Mouse (Mus musculus) G1E (cell line): ENCODE measurements around the gene Hoxd9. TPM values are rescaled to one million over a fixed set of nuclear protein-coding genes. Genes with fewer than 3 reads are reported as not detected.
A peak's percentile ranks its signal among the peaks of the same experiment; 100 is the strongest.

Experiments
- ATAC-seq: 2 replicates; pipeline ENCODE4 v1.8.0; 2016; ENCODE audit warnings: mild to moderate bottlenecking; ENCODE audit not compliant: insufficient number of reproducible peaks, poor library complexity, low FRiP score, severe bottlenecking; ENCODE audit errors: extremely low read depth
- DNase-seq: peaks from one replicate; pipeline ENCODE4 v3.0.0; 2012; ENCODE audit warnings: low spot score
- H3K27me3 ChIP-seq: 2 replicates; pipeline ENCODE4 v1.6.1; 2012; ENCODE audit warnings: mild to moderate bottlenecking, low read length, inconsistent platforms; ENCODE audit not compliant: insufficient read depth
- H3K36me3 ChIP-seq: replicated peaks from 2 replicates; pipeline ENCODE3; 2012; ENCODE audit warnings: mild to moderate bottlenecking, inconsistent platforms
- H3K4me1 ChIP-seq: 2 replicates; pipeline ENCODE4 v1.6.1; 2012; ENCODE audit warnings: low read depth, low read length, inconsistent platforms, mixed read lengths; ENCODE audit not compliant: insufficient read depth
- H3K4me3 ChIP-seq: 2 replicates; pipeline ENCODE4 v1.5.1; 2012; ENCODE audit warnings: low read depth, mild to moderate bottlenecking, inconsistent platforms, low read length, moderate library complexity, mixed read lengths
- H3K9me3 ChIP-seq: replicated peaks from 2 replicates; pipeline ENCODE4 v1.6.1; 2012; ENCODE audit warnings: inconsistent platforms
- CTCF ChIP-seq: IDR thresholded peaks from 2 replicates; pipeline ENCODE4 v1.5.1; 2012; ENCODE audit warnings: low read depth, low read length, inconsistent platforms, mixed read lengths
- GATA1 ChIP-seq: IDR thresholded peaks from 2 replicates; pipeline ENCODE4 v1.6.1; 2012; ENCODE audit warnings: borderline replicate concordance, low read length, inconsistent platforms, mixed read lengths
- GATA2 ChIP-seq: IDR thresholded peaks from 2 replicates; pipeline ENCODE4 v1.6.1; 2012; ENCODE audit warnings: low read depth, low read length, inconsistent platforms, borderline replicate concordance
- POLR2AphosphoS5 ChIP-seq: IDR thresholded peaks from 2 replicates; pipeline ENCODE4 v1.6.1; 2012; ENCODE audit warnings: low read depth, low read length, inconsistent platforms; ENCODE audit not compliant: insufficient replicate concordance
- TAL1 ChIP-seq: conservative IDR thresholded peaks from 2 replicates; pipeline ENCODE4 v1.6.1; 2012; ENCODE audit warnings: low read depth, low read length, inconsistent platforms, mixed read lengths
- polyA plus RNA-seq: library from polyadenylated mRNA; stranded (reverse); fragments of >175 nt; gene quantifications from 2 replicates; pipeline ENCODE4 v1.2.3, GENCODE M21; 2012
- total RNA-seq, 2 experiments: library from RNA; stranded (forward) in 1 of 2; stranded (reverse) in 1 of 2; fragments of 200-1000 nt in 1 of 2; fragments of >200 nt in 1 of 2; fragmentation: Nextera tagmentation in 1 of 2; gene quantifications; 2 replicates each; pipeline ENCODE4 v1.2.3; 2014 to 2017

Hoxd9 gene
- total and polyA plus RNA-seq, 3 experiments: not detected

DNA sequence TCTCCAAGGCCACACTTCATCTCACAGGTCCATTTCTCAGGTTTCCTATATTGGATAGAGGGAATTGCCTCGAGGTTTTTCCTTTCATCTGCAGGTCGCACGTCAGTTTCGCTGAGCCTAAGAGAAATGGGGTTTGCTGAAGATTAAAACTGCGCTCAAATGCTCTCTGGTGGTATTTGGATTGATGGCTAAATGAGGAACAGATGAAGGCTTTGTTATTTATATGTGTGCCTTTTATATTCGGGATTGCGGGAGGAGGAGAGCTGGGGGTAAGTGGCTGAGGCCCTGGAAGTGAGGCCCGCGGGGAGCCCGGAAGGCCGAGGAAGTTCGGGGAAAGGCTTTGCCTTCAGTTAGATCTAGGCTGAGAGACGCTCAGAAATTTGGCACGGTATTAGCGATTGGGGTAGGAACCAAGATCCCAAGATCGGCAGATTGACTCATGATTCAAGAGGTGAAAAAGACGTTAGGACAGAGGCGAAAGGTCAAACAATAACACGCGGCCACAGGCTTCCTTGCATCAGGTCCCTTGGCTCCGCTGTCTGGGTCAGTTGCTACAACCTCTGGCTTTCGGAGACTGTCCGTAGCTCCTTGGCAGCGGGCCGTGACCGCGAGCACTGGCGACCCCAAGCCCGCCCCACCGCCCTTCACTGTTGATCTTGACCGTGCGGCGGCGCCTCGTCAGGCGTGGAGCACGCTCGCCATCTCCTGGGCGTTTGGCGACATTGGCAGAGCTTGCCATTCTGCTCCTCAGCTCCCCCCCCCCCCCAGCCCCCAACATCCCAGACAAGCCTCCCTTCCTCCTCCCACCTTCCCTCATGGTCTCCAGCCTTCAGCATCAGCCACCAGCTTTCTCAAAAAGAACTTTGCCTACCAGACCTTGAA lies 24.8 kb upstream of the Hoxd9 start:
- Histone ChIP-seq H3K36me3 (no peaks in the 10 kb centered on the region), H3K27me3 (peaks cover 44% of the 10 kb centered on the region), H3K9me3 (peaks cover 9% of the 10 kb centered on the region), H3K4me3 (peak overlapping the region; percentile 65; the same call in 1 of the 2 replicates), H3K4me1 (peaks cover 10% of the 10 kb centered on the region)
- TF ChIP-seq GATA2 (no peak), GATA1 (no peak), POLR2AphosphoS5 (no peak), CTCF (no peak), TAL1 (no peak)
- ATAC-seq (no peak), DNase-seq (peak; percentile 51)

DNA sequence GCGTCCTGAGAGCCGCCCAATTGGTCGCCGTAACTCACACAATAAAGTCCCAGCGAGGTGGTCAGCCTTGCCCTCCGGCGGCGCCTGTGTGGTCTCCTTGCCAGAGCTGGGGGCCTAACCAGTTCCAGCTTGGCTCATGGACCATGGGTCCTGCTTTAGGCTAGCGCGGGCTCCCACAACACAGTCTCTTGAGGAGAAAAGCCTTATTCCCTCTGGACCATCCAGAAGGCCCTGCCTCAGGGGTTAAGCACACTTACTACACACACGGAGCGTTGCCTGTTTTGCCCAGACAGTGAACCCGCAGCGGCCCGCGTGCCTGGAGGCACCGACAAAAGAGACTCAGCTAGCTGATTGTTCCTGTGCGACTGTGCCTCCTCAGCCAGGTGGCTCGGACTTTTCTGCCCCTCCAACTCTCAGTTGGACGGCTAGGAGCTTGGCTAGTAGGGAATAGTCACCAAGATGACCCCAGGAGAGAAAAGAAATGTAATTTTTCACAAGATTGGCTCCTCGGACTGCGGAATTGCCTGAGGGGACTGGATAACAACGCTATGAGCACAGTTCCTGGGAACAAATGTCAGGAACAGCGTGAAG lies 23.6 kb upstream of the Hoxd9 start:
- DNase-seq (no peak), ATAC-seq (no peak)
- no peaks in the 10 kb centered on the region for H3K9me3 ChIP-seq
- peaks cover 39% of the 10 kb centered on the region for H3K27me3 ChIP-seq
- peaks cover 10% of the 10 kb centered on the region for H3K4me1 ChIP-seq
- H3K4me3 ChIP-seq: no peak overlapping the region
- no peak for TF ChIP-seq TAL1
- no peak for TF ChIP-seq GATA2
- TF ChIP-seq POLR2AphosphoS5: no peak
- TF ChIP-seq GATA1: no peak
- no peak for TF ChIP-seq CTCF
- no peaks in the 10 kb centered on the region for H3K36me3 ChIP-seq

DNA sequence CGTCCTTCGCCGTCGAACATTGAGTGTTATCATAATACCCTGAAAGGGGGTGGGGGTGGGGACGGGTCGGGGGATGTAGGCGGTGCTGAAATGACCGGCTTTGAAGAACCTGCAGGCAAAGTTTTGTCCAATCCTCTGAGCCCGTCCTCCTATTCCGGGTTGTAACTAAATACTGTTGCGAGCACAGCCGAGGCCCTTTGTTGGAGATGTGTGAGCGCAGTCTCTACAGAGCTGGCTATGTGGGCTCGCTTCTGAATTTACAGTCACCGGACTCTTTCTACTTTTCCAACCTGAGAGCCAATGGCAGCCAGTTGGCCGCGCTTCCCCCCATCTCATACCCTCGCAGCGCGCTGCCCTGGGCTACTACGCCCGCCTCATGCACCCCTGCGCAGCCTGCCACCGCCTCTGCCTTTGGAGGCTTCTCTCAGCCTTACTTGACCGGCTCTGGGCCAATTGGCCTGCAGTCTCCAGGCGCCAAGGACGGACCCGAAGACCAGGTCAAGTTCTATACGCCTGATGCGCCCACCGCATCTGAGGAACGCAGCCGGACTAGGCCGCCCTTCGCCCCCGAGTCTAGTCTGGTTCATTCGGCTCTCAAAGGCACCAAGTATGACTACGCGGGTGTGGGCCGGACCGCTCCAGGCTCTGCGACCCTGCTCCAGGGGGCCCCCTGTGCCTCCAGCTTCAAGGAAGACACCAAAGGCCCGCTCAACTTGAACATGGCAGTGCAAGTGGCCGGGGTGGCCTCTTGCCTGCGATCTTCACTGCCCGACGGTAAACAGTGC lies 22.5 kb upstream of the Hoxd9 start, which contains the start of gene Hoxd12:
TSS of gene Hoxd12 (plus strand) at position 133 of the 785 bp plus-strand sequence.
- H3K36me3 ChIP-seq: no peaks in the 10 kb centered on the region
- DNase-seq (no peak), ATAC-seq (no peak)
- H3K4me1 ChIP-seq: peaks cover 10% of the 10 kb centered on the region
- H3K27me3 ChIP-seq: peaks cover 48% of the 10 kb centered on the region
- 0 out of 2 replicates have a peak, but pooled peaks cover 2% of the 10 kb centered on the region for H3K9me3 ChIP-seq
- no peak for TF ChIP-seq GATA1
- no peak for TF ChIP-seq POLR2AphosphoS5
- TF ChIP-seq GATA2: no peak
- no peak for TF ChIP-seq TAL1
- TF ChIP-seq CTCF: no peak
- H3K4me3 ChIP-seq: no peak within 1 kb of the TSS

DNA sequence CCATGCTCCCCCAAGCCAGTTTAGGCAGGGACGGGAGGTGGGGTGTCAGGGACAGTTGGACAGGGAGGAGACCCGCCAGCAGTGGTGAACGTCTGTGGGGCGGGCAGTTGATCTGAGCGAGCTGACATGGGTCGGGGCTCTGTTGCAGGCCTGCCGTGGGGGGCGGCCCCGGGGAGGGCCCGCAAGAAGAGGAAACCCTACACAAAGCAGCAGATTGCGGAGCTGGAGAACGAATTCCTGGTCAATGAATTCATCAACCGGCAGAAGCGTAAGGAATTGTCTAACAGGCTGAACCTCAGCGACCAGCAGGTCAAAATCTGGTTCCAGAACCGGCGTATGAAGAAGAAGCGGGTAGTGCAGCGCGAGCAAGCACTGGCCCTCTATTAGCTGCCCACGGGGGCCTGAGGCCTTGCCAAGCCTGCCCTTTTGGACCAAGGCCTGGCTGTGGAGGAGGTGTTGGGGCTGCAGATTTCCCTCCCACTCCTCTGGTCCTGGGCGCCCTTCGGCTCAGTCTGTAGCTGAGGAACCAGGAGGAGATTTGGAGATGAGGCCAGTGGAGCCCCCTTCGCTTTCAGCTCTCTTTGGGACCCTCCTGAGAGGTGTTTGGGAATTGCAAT lies 21.8 kb upstream of the Hoxd9 start:
- H3K4me1 ChIP-seq: peaks cover 10% of the 10 kb centered on the region
- TF ChIP-seq POLR2AphosphoS5 (no peak), CTCF (no peak), TAL1 (no peak), GATA2 (no peak)
- no peak overlapping the region for H3K4me3 ChIP-seq
- H3K9me3 ChIP-seq: 0 out of 2 replicates have a peak, but pooled peaks cover 2% of the 10 kb centered on the region
- no peaks in the 10 kb centered on the region for H3K36me3 ChIP-seq
- ATAC-seq (no peak), DNase-seq (no peak)
- peaks cover 48% of the 10 kb centered on the region for H3K27me3 ChIP-seq

DNA sequence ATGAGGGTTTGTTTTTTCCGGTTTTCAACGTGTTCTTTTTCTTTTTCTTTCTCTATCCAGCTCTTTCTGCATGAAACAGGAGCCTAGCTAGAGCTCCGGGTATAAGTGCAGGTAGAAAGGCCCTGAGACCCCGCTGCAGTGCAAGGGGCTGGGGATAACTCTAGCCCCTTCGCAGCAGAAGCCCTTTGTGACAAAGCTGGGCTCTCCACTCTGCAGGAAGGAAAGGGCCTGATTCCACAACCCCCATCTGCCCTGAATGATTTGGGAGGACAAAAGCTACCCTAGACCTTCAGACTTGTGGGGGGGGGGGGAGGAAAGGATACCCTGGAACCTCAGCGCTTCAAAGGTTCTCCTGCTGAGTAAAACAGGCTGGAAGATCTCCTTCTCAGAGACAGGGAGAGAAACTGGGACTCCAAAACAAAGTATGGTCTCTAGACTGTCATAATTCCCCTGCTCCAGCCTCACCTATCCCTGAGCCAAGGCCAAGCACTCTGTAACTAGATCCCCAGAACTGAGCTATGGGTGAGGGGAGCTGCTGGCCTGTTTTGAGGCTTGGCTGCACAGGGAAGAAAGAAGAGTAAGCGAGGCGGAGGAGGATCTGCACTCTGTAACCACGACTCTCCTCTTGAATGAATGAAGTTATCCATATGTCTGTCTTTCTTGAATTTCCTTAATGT lies 21.0 kb upstream of the Hoxd9 start:
- H3K9me3 ChIP-seq: peaks cover 5% of the 10 kb centered on the region
- DNase-seq (no peak), ATAC-seq (no peak)
- TF ChIP-seq CTCF: no peak
- TF ChIP-seq GATA2: no peak
- TF ChIP-seq GATA1: no peak
- no peak for TF ChIP-seq POLR2AphosphoS5
- TF ChIP-seq TAL1: no peak
- peaks cover 46% of the 10 kb centered on the region for H3K27me3 ChIP-seq
- no peak overlapping the region for H3K4me3 ChIP-seq
- H3K4me1 ChIP-seq: peaks cover 10% of the 10 kb centered on the region
- H3K36me3 ChIP-seq: no peaks in the 10 kb centered on the region
